Mouse (Mus musculus) liver, postnatal 0 days (tissue): ENCODE results near the gene Snu13. TPM values are rescaled to one million over a fixed set of nuclear protein-coding genes. Genes with fewer than 3 reads are reported as not detected.

Source experiments
- ATAC-seq: fragments of 200-750 bp; cut with Nextera tagmentation; 2 replicates; pipeline ENCODE4 v1.8.0; 2017; ENCODE audit warnings: mild to moderate bottlenecking, moderate library complexity
- DNase-seq: peaks from one replicate; pipeline ENCODE4 v3.0.0-alpha.2; 2016
- H3K27ac ChIP-seq: fragments of 300-500 bp; sonication (generic); 2 replicates; pipeline ENCODE4 v1.5.1; 2014; ENCODE audit warnings: antibody characterized with exemption, moderate library complexity, mild to moderate bottlenecking, low read depth
- H3K27me3 ChIP-seq: fragments of 300-500 bp; sonication (generic); 2 replicates; pipeline ENCODE4 v1.6.1; 2014; ENCODE audit warnings: low read length, control low read depth, mixed read lengths; ENCODE audit not compliant: insufficient read depth
- H3K36me3 ChIP-seq: fragments of 300-500 bp; sonication (generic); replicated peaks from 2 replicates; pipeline ENCODE4 v1.6.1; 2014; ENCODE audit warnings: mild to moderate bottlenecking, control low read depth, low read length, moderate library complexity, mixed read lengths; ENCODE audit not compliant: insufficient read depth
- H3K4me1 ChIP-seq: fragments of 300-500 bp; sonication (generic); 2 replicates; pipeline ENCODE4 v1.6.1; 2014; ENCODE audit warnings: antibody characterized with exemption, mild to moderate bottlenecking, control low read depth; ENCODE audit not compliant: insufficient read depth
- H3K4me2 ChIP-seq: fragments of 300-500 bp; sonication (generic); 2 replicates; pipeline ENCODE4 v1.6.1; 2014; ENCODE audit warnings: low read depth, mild to moderate bottlenecking, low read length, moderate library complexity, mixed read lengths
- H3K4me3 ChIP-seq: fragments of 300-500 bp; sonication (generic); 2 replicates; pipeline ENCODE4 v1.5.1; 2014; ENCODE audit warnings: low read depth, low read length
- H3K9ac ChIP-seq: fragments of 300-500 bp; sonication (generic); replicated peaks from 2 replicates; pipeline ENCODE4 v1.6.1; 2014; ENCODE audit warnings: mild to moderate bottlenecking, moderate library complexity
- H3K9me3 ChIP-seq: fragments of 300-500 bp; sonication (generic); 2 replicates; pipeline ENCODE4 v1.6.1; 2016; ENCODE audit warnings: mild to moderate bottlenecking, control low read depth, low read length, mixed read lengths
- CTCF ChIP-seq: sonication (generic); IDR thresholded peaks from 2 replicates; pipeline ENCODE4 v1.5.1; 2016; ENCODE audit warnings: antibody characterized with exemption, low read depth
- EP300 ChIP-seq: IDR thresholded peaks from 2 replicates; pipeline ENCODE4 v1.6.1; 2016; ENCODE audit warnings: antibody characterized with exemption, low read depth, mild to moderate bottlenecking
- WGBS: fragments of 180-500 bp; shearing (Covaris S2); extraction: QIAGEN DNeasy Blood & Tissue Kit; methylation state at CpG from one replicate; pipeline ENCODE4 v1.1.7; 2014; ENCODE audit not compliant: insufficient replicate concordance; 5-methylcytosine and 5-hydroxymethylcytosine counted together
- polyA plus RNA-seq: library from polyadenylated mRNA; unstranded; fragments of >200 nt; fragmentation: Nextera tagmentation; extraction: Ambion mirVana; gene quantifications from 2 replicates; pipeline ENCODE4 v1.2.1, GENCODE M21; 2015

The Snu13 gene
- polyA plus RNA-seq, 1 experiment from 2014 or later, result 92.1 TPM

- Histone ChIP-seq H3K4me1 (no peaks in the 10 kb centered on the region), H3K4me3 (no peak within 1 kb of the TSS), H3K9ac (no peak within 1 kb of the TSS), H3K27ac (no peak within 1 kb of the TSS), H3K27me3 (no peaks in the 10 kb centered on the region), H3K9me3 (no peaks in the 10 kb centered on the region), H3K36me3 (peaks cover 61% of the 10 kb centered on the region), H3K4me2 (no peak within 1 kb of the TSS)
- TF ChIP-seq CTCF, result no peak
- WGBS, result 94% methylated on average over 4 of the region's 4 CpGs
- ATAC-seq (no peak), DNase-seq (no peak)
Observed at GRCm38 (mm10) chr15:82033762-82034161, 13.6 kb downstream of the Snu13 start, which contains the start of gene Desi1. Gene Desi1 (minus strand): TSS chr15:82033862.

GRCm38 (mm10) chr15:82032386-82032785, 15.0 kb downstream of the Snu13 start:
- H3K9me3 ChIP-seq, result no peaks in the 10 kb centered on the region
- H3K27me3 ChIP-seq, result no peaks in the 10 kb centered on the region
- peaks cover 58% of the 10 kb centered on the region for H3K36me3 ChIP-seq
- TF ChIP-seq CTCF, result no peak
- TF ChIP-seq EP300, result no peak
- no peak overlapping the region for H3K27ac ChIP-seq
- no peak overlapping the region for H3K9ac ChIP-seq
- ATAC-seq (no peak), DNase-seq (no peak)
- no peaks in the 10 kb centered on the region for H3K4me1 ChIP-seq
- WGBS, result 83% methylated on average over 7 of the region's 7 CpGs
- H3K4me3 ChIP-seq, result no peak overlapping the region
- no peak overlapping the region for H3K4me2 ChIP-seq

- H3K36me3 ChIP-seq, result peaks cover 65% of the 10 kb centered on the region
- H3K4me2 ChIP-seq, result no peak overlapping the region
- DNase-seq (peak; percentile 29), ATAC-seq (peak; percentile 71)
- WGBS, result 76% methylated on average over 7 of the region's 7 CpGs
- peak overlapping the region; percentile 71 for H3K27ac ChIP-seq
- no peaks in the 10 kb centered on the region for H3K4me1 ChIP-seq
- H3K9me3 ChIP-seq, result no peaks in the 10 kb centered on the region
- no peak overlapping the region for H3K4me3 ChIP-seq
- no peaks in the 10 kb centered on the region for H3K27me3 ChIP-seq
- TF ChIP-seq EP300, result peak; percentile 66
- no peak for TF ChIP-seq CTCF
- no peak overlapping the region for H3K9ac ChIP-seq
Observed at GRCm38 (mm10) chr15:82027726-82028125, 19.7 kb downstream of the Snu13 start.

GRCm38 (mm10) chr15:82027276-82027675, 20.1 kb downstream of the Snu13 start:
- Histone ChIP-seq H3K27ac (peak overlapping the region; percentile 71), H3K4me3 (no peak overlapping the region), H3K27me3 (no peaks in the 10 kb centered on the region), H3K4me1 (no peaks in the 10 kb centered on the region), H3K9ac (no peak overlapping the region), H3K36me3 (peaks cover 65% of the 10 kb centered on the region), H3K4me2 (no peak overlapping the region), H3K9me3 (no peaks in the 10 kb centered on the region)
- ATAC-seq (0 out of 2 replicates have a peak, but pooled peaks have one; percentile 12), DNase-seq (no peak)
- no peak; the same call in 1 of the 2 replicates for TF ChIP-seq CTCF
- no peak for TF ChIP-seq EP300
- WGBS, result 79% methylated on average over 7 of the region's 7 CpGs

GRCm38 (mm10) chr15:82023965-82024635, 23.3 kb downstream of the Snu13 start:
- Histone ChIP-seq H3K4me1 (no peaks in the 10 kb centered on the region), H3K4me3 (no peak overlapping the region), H3K36me3 (peaks cover 51% of the 10 kb centered on the region), H3K27ac (no peak overlapping the region), H3K27me3 (no peaks in the 10 kb centered on the region), H3K9ac (no peak overlapping the region), H3K4me2 (no peak overlapping the region), H3K9me3 (no peaks in the 10 kb centered on the region)
- 71% methylated on average over 6 of the region's 6 CpGs for WGBS
- TF ChIP-seq CTCF, result no peak
- no peak for ATAC-seq
- DNase-seq, result no peak

- Histone ChIP-seq H3K4me1 (0 out of 2 replicates have a peak, but pooled peaks cover 2% of the 10 kb centered on the region), H3K27me3 (no peaks in the 10 kb centered on the region), H3K36me3 (peaks cover 44% of the 10 kb centered on the region), H3K4me2 (no peak overlapping the region), H3K9ac (no peak overlapping the region), H3K27ac (no peak overlapping the region; the same call in 1 of the 2 replicates), H3K4me3 (no peak overlapping the region), H3K9me3 (no peaks in the 10 kb centered on the region)
- DNase-seq (no peak), ATAC-seq (peak; percentile 23; the same call in 1 of the 2 replicates)
- no peak for TF ChIP-seq CTCF
- no peak for TF ChIP-seq EP300
- WGBS, result 64% methylated on average over 13 of the region's 13 CpGs
Observed at GRCm38 (mm10) chr15:82022535-82023088, 24.8 kb downstream of the Snu13 start.
